19 mouse cellular contexts compared by ENCODE assay signal in genomic region chr7:83050011-83050410, GRCm38 (mm10).
"Had no signal": no experiment of that assay in that cellular context is flagged by ENCODE, and none has a peak within 500 bp of the region (broad histone marks: within the 10 kb centered on the region; RNA-seq: fewer than 3 reads in every experiment).

No protein-coding gene starts in this region.

- H3K4me3 ChIP-seq: kidney, embryonic 15.5 days; limb, embryonic 13.5 days; liver, embryonic 13.5 days; myocyte; neural tube, embryonic 13.5 days; stomach, embryonic 15.5 days had no signal

- H3K4me1 ChIP-seq: kidney, embryonic 15.5 days; limb, embryonic 13.5 days; liver, embryonic 13.5 days; stomach, embryonic 15.5 days had no signal

- H3K9ac ChIP-seq: kidney, embryonic 15.5 days; limb, embryonic 13.5 days; liver, embryonic 13.5 days; neural tube, embryonic 13.5 days; stomach, embryonic 15.5 days had no signal

- H3K4me2 ChIP-seq: kidney, embryonic 15.5 days; limb, embryonic 13.5 days; liver, embryonic 13.5 days; neural tube, embryonic 13.5 days; stomach, embryonic 15.5 days had no signal

- H3K36me3 ChIP-seq: kidney, embryonic 15.5 days; limb, embryonic 13.5 days; liver, embryonic 13.5 days; neural tube, embryonic 13.5 days; stomach, embryonic 15.5 days had no signal

- DNase-seq: kidney, adult 11 months; kidney, adult 8-10 months; kidney, postnatal 10 days; kidney, postnatal 36 days; left cerebral cortex, postnatal 4 days; liver; liver, embryonic 13.5 days; lung, adult 2 months; lung, postnatal 14 days; lung, postnatal 4 days; retina, postnatal 1 day; right cerebral cortex, postnatal 25 days; spleen, adult 18-20 months; thymus, postnatal 25 days had no signal

- H3K27me3 ChIP-seq: kidney, embryonic 15.5 days; limb, embryonic 13.5 days; liver, embryonic 13.5 days; neural tube, embryonic 13.5 days; stomach, embryonic 15.5 days had no signal

- H3K9me3 ChIP-seq: kidney, embryonic 15.5 days; liver, embryonic 13.5 days; neural tube, embryonic 13.5 days; stomach, embryonic 15.5 days had no signal

- H3K27ac ChIP-seq: kidney, embryonic 15.5 days; limb, embryonic 13.5 days; liver, embryonic 13.5 days; neural tube, embryonic 13.5 days; stomach, embryonic 15.5 days had no signal
